Mouse (Mus musculus) liver, postnatal 0 days (tissue): ENCODE data around the gene Neurod2. TPM values are rescaled to one million over a fixed set of nuclear protein-coding genes. Genes with fewer than 3 reads are reported as not detected.

ENCODE experiments used
- ATAC-seq: fragments of 200-750 bp; cut with Nextera tagmentation; 2 replicates; pipeline ENCODE4 v1.8.0; 2017; ENCODE audit warnings: mild to moderate bottlenecking, moderate library complexity
- DNase-seq: peaks from one replicate; pipeline ENCODE4 v3.0.0-alpha.2; 2016
- H3K27ac ChIP-seq: fragments of 300-500 bp; sonication (generic); 2 replicates; pipeline ENCODE4 v1.5.1; 2014; ENCODE audit warnings: antibody characterized with exemption, moderate library complexity, mild to moderate bottlenecking, low read depth
- H3K27me3 ChIP-seq: fragments of 300-500 bp; sonication (generic); 2 replicates; pipeline ENCODE4 v1.6.1; 2014; ENCODE audit warnings: low read length, control low read depth, mixed read lengths; ENCODE audit not compliant: insufficient read depth
- H3K36me3 ChIP-seq: fragments of 300-500 bp; sonication (generic); replicated peaks from 2 replicates; pipeline ENCODE4 v1.6.1; 2014; ENCODE audit warnings: mild to moderate bottlenecking, control low read depth, low read length, moderate library complexity, mixed read lengths; ENCODE audit not compliant: insufficient read depth
- H3K4me1 ChIP-seq: fragments of 300-500 bp; sonication (generic); 2 replicates; pipeline ENCODE4 v1.6.1; 2014; ENCODE audit warnings: antibody characterized with exemption, mild to moderate bottlenecking, control low read depth; ENCODE audit not compliant: insufficient read depth
- H3K4me2 ChIP-seq: fragments of 300-500 bp; sonication (generic); 2 replicates; pipeline ENCODE4 v1.6.1; 2014; ENCODE audit warnings: low read depth, mild to moderate bottlenecking, low read length, moderate library complexity, mixed read lengths
- H3K4me3 ChIP-seq: fragments of 300-500 bp; sonication (generic); 2 replicates; pipeline ENCODE4 v1.5.1; 2014; ENCODE audit warnings: low read depth, low read length
- H3K9ac ChIP-seq: fragments of 300-500 bp; sonication (generic); replicated peaks from 2 replicates; pipeline ENCODE4 v1.6.1; 2014; ENCODE audit warnings: mild to moderate bottlenecking, moderate library complexity
- H3K9me3 ChIP-seq: fragments of 300-500 bp; sonication (generic); 2 replicates; pipeline ENCODE4 v1.6.1; 2016; ENCODE audit warnings: mild to moderate bottlenecking, control low read depth, low read length, mixed read lengths
- CTCF ChIP-seq: sonication (generic); IDR thresholded peaks from 2 replicates; pipeline ENCODE4 v1.5.1; 2016; ENCODE audit warnings: antibody characterized with exemption, low read depth
- EP300 ChIP-seq: IDR thresholded peaks from 2 replicates; pipeline ENCODE4 v1.6.1; 2016; ENCODE audit warnings: antibody characterized with exemption, low read depth, mild to moderate bottlenecking
- WGBS: fragments of 180-500 bp; shearing (Covaris S2); extraction: QIAGEN DNeasy Blood & Tissue Kit; methylation state at CpG from one replicate; pipeline ENCODE4 v1.1.7; 2014; ENCODE audit not compliant: insufficient replicate concordance; 5-methylcytosine and 5-hydroxymethylcytosine counted together
- polyA plus RNA-seq: library from polyadenylated mRNA; unstranded; fragments of >200 nt; fragmentation: Nextera tagmentation; extraction: Ambion mirVana; gene quantifications from 2 replicates; pipeline ENCODE4 v1.2.1, GENCODE M21; 2015

Gene Neurod2
- polyA plus RNA-seq, 1 experiment from 2014 or later = not detected

- 51% methylated on average over 5 of the region's 5 CpGs for WGBS
- H3K4me2 ChIP-seq = no peak overlapping the region
- no peaks in the 10 kb centered on the region for H3K4me1 ChIP-seq
- no peaks in the 10 kb centered on the region for H3K36me3 ChIP-seq
- no peak overlapping the region for H3K27ac ChIP-seq
- H3K9me3 ChIP-seq = no peaks in the 10 kb centered on the region
- H3K4me3 ChIP-seq = no peak overlapping the region
- TF ChIP-seq EP300 (no peak), CTCF (no peak)
- ATAC-seq = no peak
- no peak for DNase-seq
- H3K27me3 ChIP-seq = no peaks in the 10 kb centered on the region
- H3K9ac ChIP-seq = no peak overlapping the region
Measured at GRCm38 (mm10) chr11:98287531-98287930, 41.9 kb downstream of the Neurod2 start.

- H3K4me2 ChIP-seq = no peak overlapping the region
- no peak for ATAC-seq
- H3K27ac ChIP-seq = no peak overlapping the region
- WGBS = 69% methylated on average over 2 of the region's 2 CpGs
- no peaks in the 10 kb centered on the region for H3K9me3 ChIP-seq
- DNase-seq = no peak
- no peaks in the 10 kb centered on the region for H3K36me3 ChIP-seq
- H3K4me3 ChIP-seq = no peak overlapping the region
- H3K4me1 ChIP-seq = no peaks in the 10 kb centered on the region
- H3K27me3 ChIP-seq = no peaks in the 10 kb centered on the region
- no peak overlapping the region for H3K9ac ChIP-seq
- no peak for TF ChIP-seq EP300
- no peak for TF ChIP-seq CTCF
Measured at GRCm38 (mm10) chr11:98285368-98285767, 44.1 kb downstream of the Neurod2 start.

- no peak overlapping the region for H3K27ac ChIP-seq
- H3K4me1 ChIP-seq = no peaks in the 10 kb centered on the region
- no peak for DNase-seq
- no peak overlapping the region for H3K9ac ChIP-seq
- ATAC-seq = 0 out of 2 replicates have a peak, but pooled peaks have one; percentile 27
- H3K4me2 ChIP-seq = no peak overlapping the region
- TF ChIP-seq EP300 (no peak), CTCF (no peak)
- 6% methylated on average over 14 of the region's 17 CpGs for WGBS
- no peak overlapping the region for H3K4me3 ChIP-seq
- H3K27me3 ChIP-seq = no peaks in the 10 kb centered on the region
- H3K9me3 ChIP-seq = no peaks in the 10 kb centered on the region
- peaks cover 5% of the 10 kb centered on the region; the same call in 1 of the 2 replicates for H3K36me3 ChIP-seq
Measured at GRCm38 (mm10) chr11:98284230-98284629, 45.2 kb downstream of the Neurod2 start.

- H3K27ac ChIP-seq = no peak overlapping the region
- no peaks in the 10 kb centered on the region for H3K27me3 ChIP-seq
- 39% methylated on average over 9 of the region's 9 CpGs for WGBS
- no peak overlapping the region for H3K9ac ChIP-seq
- H3K4me2 ChIP-seq = no peak overlapping the region
- TF ChIP-seq EP300 = no peak
- no peaks in the 10 kb centered on the region for H3K9me3 ChIP-seq
- ATAC-seq (no peak), DNase-seq (no peak)
- H3K36me3 ChIP-seq = peaks cover 9% of the 10 kb centered on the region
- no peak overlapping the region for H3K4me3 ChIP-seq
- H3K4me1 ChIP-seq = no peaks in the 10 kb centered on the region
Measured at GRCm38 (mm10) chr11:98283740-98284139, 45.7 kb downstream of the Neurod2 start.

Other genes starting within 250 kb of the Neurod2 start
- gene Fbxl20, start 179.2 kb downstream of the Neurod2 start, polyA plus RNA-seq = 4.9 and 6.3 TPM in 2 replicates
- gene Med1, start 136.4 kb downstream of the Neurod2 start, polyA plus RNA-seq = 15.0 and 16.2 TPM in 2 replicates
- 3.2 and 3.9 TPM in 2 replicates for gene Cdk12, start 126.6 kb downstream of the Neurod2 start, polyA plus RNA-seq
- 5.4 and 6.6 TPM in 2 replicates for gene Ppp1r1b, start 18.8 kb upstream of the Neurod2 start, polyA plus RNA-seq
- 14.5 and 15.4 TPM in 2 replicates for gene Stard3, start 28.7 kb upstream of the Neurod2 start, polyA plus RNA-seq
- gene Tcap, start 54.2 kb upstream of the Neurod2 start, polyA plus RNA-seq = 0.26 and 6.0 TPM in 2 replicates
- not detected in 2 replicates for gene Pnmt, start 56.8 kb upstream of the Neurod2 start, polyA plus RNA-seq
- 2.5 and 3.0 TPM in 2 replicates for gene Pgap3, start 70.8 kb upstream of the Neurod2 start, polyA plus RNA-seq
- 1.0 and 1.2 TPM in 2 replicates for gene Erbb2, start 82.8 kb upstream of the Neurod2 start, polyA plus RNA-seq
- 83.8 and 89.4 TPM in 2 replicates for gene Mien1, start 109.3 kb upstream of the Neurod2 start, polyA plus RNA-seq
- gene Grb7, start 116.7 kb upstream of the Neurod2 start, polyA plus RNA-seq = 31.4 and 37.2 TPM in 2 replicates
- gene Ikzf3, start 216.4 kb upstream of the Neurod2 start, polyA plus RNA-seq = 1.2 and 1.3 TPM in 2 replicates
- gene Zpbp2, start 221.4 kb upstream of the Neurod2 start, polyA plus RNA-seq = 0.65 and 1.1 TPM in 2 replicates